Mouse (Mus musculus): ENCODE results near the gene Itsn2. TPM values are rescaled to one million over a fixed set of nuclear protein-coding genes. Genes with fewer than 3 reads are reported as not detected.
"Not testable (repeated sequence)": the region's sequence is repeated elsewhere in the genome, so short reads cannot be mapped to it uniquely, and the experiment has no call there.

The Itsn2 gene
- polyA plus RNA-seq, 1 experiment from 2014 or later = 30.4 TPM

DNA sequence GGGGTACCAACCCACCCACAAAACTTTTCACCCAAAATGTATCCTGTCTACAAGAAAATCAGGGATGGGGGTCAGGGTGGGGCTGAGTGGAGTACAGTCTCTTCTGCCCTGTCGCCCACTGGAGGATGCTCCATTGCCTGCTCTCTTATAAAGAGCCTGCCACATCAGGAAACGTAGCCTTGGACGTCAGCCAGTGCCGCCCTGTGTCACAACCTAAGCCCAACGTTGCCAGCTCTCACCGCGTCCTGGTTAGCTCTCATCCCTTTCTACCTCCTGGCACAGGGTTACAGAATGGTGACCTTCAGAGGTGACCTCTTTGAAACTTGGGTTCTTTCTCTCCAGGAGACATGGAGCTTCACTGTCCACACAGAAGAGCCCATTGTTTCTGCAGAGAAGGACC lies 148.4 kb downstream of the Itsn2 start:
- H3K4me2 ChIP-seq (ENCODE audit: low read depth, low read length) = no peak overlapping the region
- no peaks in the 10 kb centered on the region for H3K4me1 ChIP-seq (ENCODE audit: control insufficient read depth, insufficient read depth, low read length)
- no peak overlapping the region for H3K4me3 ChIP-seq (ENCODE audit: low read length)
- H3K9me3 ChIP-seq (ENCODE audit: control insufficient read depth, low read length) = no peaks in the 10 kb centered on the region
- no peak overlapping the region for H3K27ac ChIP-seq (ENCODE audit: low read length)
- no peak overlapping the region for H3K9ac ChIP-seq (ENCODE audit: low read depth, low read length)
- no peaks in the 10 kb centered on the region for H3K27me3 ChIP-seq (replicated peaks; ENCODE audit: control insufficient read depth, insufficient read depth, low read length)
- 80% methylated on average over 7 of the region's 7 CpGs for WGBS
- ATAC-seq = no peak
- no peaks in the 10 kb centered on the region for H3K36me3 ChIP-seq (ENCODE audit: control insufficient read depth, insufficient read depth, low read length)

DNA sequence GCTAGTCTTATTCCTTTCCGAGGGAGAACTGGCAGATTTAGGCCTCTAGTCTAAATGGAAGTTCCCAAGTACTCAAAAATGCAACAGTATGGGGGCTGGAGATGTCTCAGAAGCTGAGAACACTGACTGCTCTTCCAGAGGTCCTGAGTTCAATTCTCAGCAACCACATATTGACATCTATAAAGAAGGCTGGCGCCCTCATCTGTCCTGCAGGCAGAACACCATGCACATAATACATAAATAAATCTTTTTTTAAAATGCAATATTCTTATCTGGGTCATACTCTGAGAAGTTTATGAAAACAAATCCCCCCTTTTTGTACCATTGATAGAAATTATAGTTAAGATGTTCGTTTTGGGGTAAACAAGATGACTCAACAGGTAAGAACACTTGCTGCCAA lies 149.7 kb downstream of the Itsn2 start:
- Histone ChIP-seq H3K27me3 (replicated peaks; ENCODE audit: control insufficient read depth, insufficient read depth, low read length) (no peaks in the 10 kb centered on the region), H3K4me1 (ENCODE audit: control insufficient read depth, insufficient read depth, low read length) (no peaks in the 10 kb centered on the region), H3K9me3 (ENCODE audit: control insufficient read depth, low read length) (no peaks in the 10 kb centered on the region), H3K9ac (ENCODE audit: low read depth, low read length) (no peak overlapping the region), H3K27ac (ENCODE audit: low read length) (no peak overlapping the region), H3K4me3 (ENCODE audit: low read length) (no peak overlapping the region), H3K4me2 (ENCODE audit: low read depth, low read length) (no peak overlapping the region), H3K36me3 (ENCODE audit: control insufficient read depth, insufficient read depth, low read length) (no peaks in the 10 kb centered on the region)
- WGBS = 84% methylated on average over 3 of the region's 3 CpGs
- no peak for ATAC-seq

DNA sequence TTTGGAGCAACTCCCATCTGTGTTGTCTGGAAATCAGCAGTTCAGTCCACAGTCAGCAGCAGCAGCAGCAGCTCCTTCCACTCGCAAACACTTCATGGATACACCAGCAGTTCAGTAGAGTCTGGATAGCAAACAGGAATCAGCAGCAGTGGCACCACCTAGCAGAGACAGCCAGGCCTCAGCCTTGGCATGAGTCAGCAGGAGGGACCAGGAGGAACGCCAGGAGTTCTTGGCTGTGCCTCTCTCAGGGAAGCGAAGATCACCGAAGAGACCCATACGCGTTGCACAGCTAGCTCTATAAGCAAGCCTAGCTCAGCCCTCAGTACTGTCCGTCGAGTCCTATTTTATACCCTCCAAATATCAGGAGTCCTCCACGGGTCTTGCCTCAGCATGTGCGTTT lies 152.0 kb downstream of the Itsn2 start:
- Histone ChIP-seq H3K4me1 (ENCODE audit: control insufficient read depth, insufficient read depth, low read length) (no peaks in the 10 kb centered on the region), H3K36me3 (ENCODE audit: control insufficient read depth, insufficient read depth, low read length) (no peaks in the 10 kb centered on the region), H3K4me2 (ENCODE audit: low read depth, low read length) (no peak overlapping the region), H3K4me3 (ENCODE audit: low read length) (no peak overlapping the region), H3K27me3 (replicated peaks; ENCODE audit: control insufficient read depth, insufficient read depth, low read length) (no peaks in the 10 kb centered on the region), H3K9ac (ENCODE audit: low read depth, low read length) (no peak overlapping the region), H3K27ac (ENCODE audit: low read length) (no peak overlapping the region), H3K9me3 (ENCODE audit: control insufficient read depth, low read length) (no peaks in the 10 kb centered on the region)
- no peak for ATAC-seq
- 90% methylated on average over 10 of the region's 10 CpGs for WGBS

DNA sequence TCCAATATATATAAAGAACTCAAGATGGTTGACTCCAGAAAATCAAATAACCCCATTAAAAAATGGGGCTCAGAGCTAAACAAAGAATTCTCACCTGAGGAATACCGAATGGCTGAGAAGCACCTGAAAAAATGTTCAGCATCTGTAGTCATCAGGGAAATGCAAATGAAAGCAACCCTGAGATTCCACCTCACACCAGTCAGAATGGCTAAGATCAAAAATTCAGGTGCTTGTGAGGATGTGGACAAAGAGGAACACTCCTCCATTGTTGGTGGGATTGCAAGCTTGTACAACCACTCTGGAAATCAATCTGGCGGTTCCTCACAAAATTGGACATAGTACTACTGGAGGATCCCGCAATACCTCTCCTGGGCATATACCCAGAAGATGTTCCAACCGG lies 162.0 kb downstream of the Itsn2 start:
- not testable (repeated sequence) for H3K4me2 ChIP-seq (ENCODE audit: low read depth, low read length); H3K36me3 ChIP-seq (ENCODE audit: control insufficient read depth, insufficient read depth, low read length); ATAC-seq; H3K9ac ChIP-seq (ENCODE audit: low read depth, low read length); H3K4me3 ChIP-seq (ENCODE audit: low read length); H3K9me3 ChIP-seq (ENCODE audit: control insufficient read depth, low read length); H3K27ac ChIP-seq (ENCODE audit: low read length); H3K4me1 ChIP-seq (ENCODE audit: control insufficient read depth, insufficient read depth, low read length); H3K27me3 ChIP-seq (replicated peaks; ENCODE audit: control insufficient read depth, insufficient read depth, low read length)
- 88% methylated on average over 4 of the region's 4 CpGs for WGBS

DNA sequence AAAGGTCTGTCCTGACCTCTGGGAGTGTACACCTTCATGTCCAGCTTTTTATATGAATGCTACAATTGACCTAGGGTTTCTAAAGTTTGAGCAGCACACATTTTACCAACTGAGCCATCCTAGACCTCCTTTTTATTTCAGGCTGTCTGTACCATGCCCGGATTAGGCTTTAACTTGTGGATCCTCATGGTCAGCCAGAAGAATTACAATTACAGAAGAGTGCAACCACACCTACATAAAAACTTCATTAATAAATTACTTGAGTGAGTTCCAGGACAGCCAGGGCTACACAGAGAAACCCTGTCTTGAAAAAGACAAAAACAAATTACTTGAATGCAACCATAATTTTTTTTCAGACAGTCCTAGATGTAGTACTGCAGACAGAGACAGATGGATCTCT lies 164.6 kb downstream of the Itsn2 start:
- H3K9me3 ChIP-seq (ENCODE audit: control insufficient read depth, low read length) = no peaks in the 10 kb centered on the region
- WGBS = 88% methylated on average over 1 of the region's 1 CpGs
- no peaks in the 10 kb centered on the region for H3K4me1 ChIP-seq (ENCODE audit: control insufficient read depth, insufficient read depth, low read length)

More for the DNA sequence above, 164.6 kb downstream of the Itsn2 start:
- Histone ChIP-seq H3K4me2 (ENCODE audit: low read depth, low read length) (no peak overlapping the region), H3K36me3 (ENCODE audit: control insufficient read depth, insufficient read depth, low read length) (no peaks in the 10 kb centered on the region), H3K4me3 (ENCODE audit: low read length) (no peak overlapping the region), H3K27me3 (replicated peaks; ENCODE audit: control insufficient read depth, insufficient read depth, low read length) (no peaks in the 10 kb centered on the region), H3K9ac (ENCODE audit: low read depth, low read length) (no peak overlapping the region), H3K27ac (ENCODE audit: low read length) (no peak overlapping the region)
- no peak for ATAC-seq

Other genes with a start within 250 kb of the Itsn2 start
- 4.7 and 4.9 TPM in 2 replicates for gene Ncoa1, start 115.5 kb upstream of the Itsn2 start, polyA plus RNA-seq (2015; fragmentation: Nextera tagmentation; extraction: Ambion mirVana)
- gene Gm3625, start 289 bp downstream of the Itsn2 start, polyA plus RNA-seq (2015; fragmentation: Nextera tagmentation; extraction: Ambion mirVana) = not detected in 2 replicates
- 0.05 and 0.34 TPM in 2 replicates for gene Fam228a, start 145.8 kb downstream of the Itsn2 start, polyA plus RNA-seq (2015; fragmentation: Nextera tagmentation; extraction: Ambion mirVana)
- 1.1 TPM in 2 replicates for gene Pfn4, start 176.4 kb downstream of the Itsn2 start, polyA plus RNA-seq (2015; fragmentation: Nextera tagmentation; extraction: Ambion mirVana)
- 1.1 and 1.3 TPM in 2 replicates for gene Fam228b, start 176.6 kb downstream of the Itsn2 start, polyA plus RNA-seq (2015; fragmentation: Nextera tagmentation; extraction: Ambion mirVana)
- 169 and 193 TPM in 2 replicates for gene Sf3b6, start 224.9 kb downstream of the Itsn2 start, polyA plus RNA-seq (2015; fragmentation: Nextera tagmentation; extraction: Ambion mirVana)
- gene Fkbp1b, start 249.0 kb downstream of the Itsn2 start, polyA plus RNA-seq (2015; fragmentation: Nextera tagmentation; extraction: Ambion mirVana) = 7.1 and 8.2 TPM in 2 replicates